Mouse (Mus musculus): ENCODE data around the gene Gdap1l1.

DNA sequence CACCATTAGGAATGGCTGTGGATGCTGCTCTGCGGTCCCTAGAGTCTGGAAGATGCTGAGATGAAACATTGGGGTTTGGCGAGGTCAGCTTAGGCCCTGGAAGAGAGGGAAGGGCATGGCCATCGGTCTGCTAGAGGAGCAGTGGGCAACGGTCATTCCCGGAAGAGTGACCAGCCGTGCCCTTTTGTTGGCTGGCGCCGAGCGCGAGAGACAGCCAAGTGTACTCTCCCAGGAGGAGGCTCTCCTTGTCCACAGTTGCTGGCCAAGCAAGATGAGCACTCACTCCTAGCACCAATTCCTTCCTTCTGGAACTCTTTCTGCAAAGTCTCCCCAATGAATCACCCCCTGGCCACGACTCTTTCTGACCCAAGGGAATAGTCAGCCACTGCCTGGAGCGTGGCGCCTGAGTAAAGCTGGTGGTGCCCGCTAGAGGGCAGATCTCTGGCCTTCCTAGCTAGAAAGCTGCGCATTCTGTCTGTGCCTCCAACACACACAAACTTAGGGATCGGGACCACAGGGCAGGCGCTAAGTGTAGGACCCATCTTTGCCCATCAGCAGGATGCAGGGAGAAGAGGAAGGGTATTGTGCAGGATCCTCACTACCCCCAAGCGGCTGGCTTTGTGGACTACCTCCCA lies 42.0 kb downstream of the Gdap1l1 start:
- no peak for TF ChIP-seq POLR2A (IDR thresholded peaks at IDR 0.05; ENCODE audit: borderline replicate concordance, control insufficient read depth, low read depth, low read length)
- TF ChIP-seq CTCF (IDR thresholded peaks at IDR 0.05; ENCODE audit: control insufficient read depth, insufficient read depth, low read length), result peak; percentile 29; the same call in 1 of the 2 replicates
